Mouse (Mus musculus): ENCODE measurements around the gene Disc1. TPM values are rescaled to one million over a fixed set of nuclear protein-coding genes. Genes with fewer than 3 reads are reported as not detected.
A peak's percentile ranks its signal among the peaks of the same experiment; 100 is the strongest.

Gene Disc1
- polyA plus RNA-seq, 1 experiment from 2014 or later, result 1.8 TPM

- Histone ChIP-seq H3K9me3 (0 out of 2 replicates have a peak, but pooled peaks cover 9% of the 10 kb centered on the region), H3K27me3 (replicated peaks) (no peaks in the 10 kb centered on the region), H3K4me1 (no peaks in the 10 kb centered on the region), H3K9ac (no peak overlapping the region), H3K4me3 (no peak overlapping the region), H3K4me2 (replicated peaks) (no peak overlapping the region), H3K36me3 (no peaks in the 10 kb centered on the region), H3K27ac (no peak overlapping the region)
- ATAC-seq (ENCODE audit: low FRiP score, low read depth), result no peak
- WGBS, result 81% methylated on average over 7 of the region's 7 CpGs
Measured at GRCm38 (mm10) chr8:125270292-125270691, 216.3 kb downstream of the Disc1 start.

- 74% methylated on average over 5 of the region's 5 CpGs for WGBS
- Histone ChIP-seq H3K9me3 (0 out of 2 replicates have a peak, but pooled peaks cover 9% of the 10 kb centered on the region), H3K36me3 (no peaks in the 10 kb centered on the region), H3K27ac (no peak overlapping the region), H3K4me1 (no peaks in the 10 kb centered on the region), H3K27me3 (replicated peaks) (no peaks in the 10 kb centered on the region), H3K4me2 (replicated peaks) (no peak overlapping the region), H3K4me3 (no peak overlapping the region), H3K9ac (no peak overlapping the region)
- ATAC-seq (ENCODE audit: low FRiP score, low read depth), result no peak
Measured at GRCm38 (mm10) chr8:125271357-125271756, 217.4 kb downstream of the Disc1 start.

- no peaks in the 10 kb centered on the region for H3K36me3 ChIP-seq
- no peak for ATAC-seq (ENCODE audit: low FRiP score, low read depth)
- no peak overlapping the region for H3K4me3 ChIP-seq
- H3K9me3 ChIP-seq, result 0 out of 2 replicates have a peak, but pooled peaks cover 9% of the 10 kb centered on the region
- no peaks in the 10 kb centered on the region for H3K27me3 ChIP-seq (replicated peaks)
- H3K27ac ChIP-seq, result no peak overlapping the region
- WGBS, result 76% methylated on average over 13 of the region's 13 CpGs
- no peak overlapping the region for H3K9ac ChIP-seq
- peaks cover 5% of the 10 kb centered on the region; the same call in 1 of the 2 replicates for H3K4me1 ChIP-seq
- H3K4me2 ChIP-seq (replicated peaks), result no peak overlapping the region
Measured at GRCm38 (mm10) chr8:125272089-125272866, 218.3 kb downstream of the Disc1 start.

GRCm38 (mm10) chr8:125277071-125277682 lies 223.2 kb downstream of the Disc1 start:
- no peak overlapping the region for H3K4me3 ChIP-seq
- H3K4me2 ChIP-seq (replicated peaks), result 0 out of 2 replicates have a peak overlapping the region, but pooled peaks have one; percentile 8
- H3K36me3 ChIP-seq, result no peaks in the 10 kb centered on the region
- H3K27me3 ChIP-seq (replicated peaks), result no peaks in the 10 kb centered on the region; the same call in 1 of the 2 replicates
- 7% methylated on average over 11 of the region's 11 CpGs for WGBS
- no peak overlapping the region for H3K9ac ChIP-seq
- H3K27ac ChIP-seq, result no peak overlapping the region
- peaks cover 11% of the 10 kb centered on the region; the same call in 1 of the 2 replicates for H3K4me1 ChIP-seq
- ATAC-seq (ENCODE audit: low FRiP score, low read depth), result no peak
- H3K9me3 ChIP-seq, result 0 out of 2 replicates have a peak, but pooled peaks cover 9% of the 10 kb centered on the region

- Histone ChIP-seq H3K27me3 (replicated peaks) (no peaks in the 10 kb centered on the region; the same call in 1 of the 2 replicates), H3K36me3 (no peaks in the 10 kb centered on the region), H3K9me3 (0 out of 2 replicates have a peak, but pooled peaks cover 9% of the 10 kb centered on the region), H3K4me3 (no peak overlapping the region), H3K4me2 (replicated peaks) (no peak overlapping the region), H3K27ac (no peak overlapping the region), H3K4me1 (peaks cover 11% of the 10 kb centered on the region; the same call in 1 of the 2 replicates), H3K9ac (no peak overlapping the region)
- ATAC-seq (ENCODE audit: low FRiP score, low read depth), result no peak
- 85% methylated on average over 2 of the region's 2 CpGs for WGBS
Measured at GRCm38 (mm10) chr8:125279156-125279555, 225.2 kb downstream of the Disc1 start.

GRCm38 (mm10) chr8:125279892-125280291 lies 225.9 kb downstream of the Disc1 start:
- H3K4me1 ChIP-seq, result peaks cover 11% of the 10 kb centered on the region
- WGBS, result 66% methylated on average over 4 of the region's 4 CpGs
- no peaks in the 10 kb centered on the region for H3K36me3 ChIP-seq
- 0 out of 2 replicates have a peak, but pooled peaks cover 3% of the 10 kb centered on the region for H3K9me3 ChIP-seq
- H3K27me3 ChIP-seq (replicated peaks), result no peaks in the 10 kb centered on the region; the same call in 1 of the 2 replicates
- H3K4me3 ChIP-seq, result no peak overlapping the region
- H3K9ac ChIP-seq, result no peak overlapping the region
- no peak overlapping the region for H3K27ac ChIP-seq
- no peak overlapping the region for H3K4me2 ChIP-seq (replicated peaks)
- ATAC-seq (ENCODE audit: low FRiP score, low read depth), result no peak

DNA sequence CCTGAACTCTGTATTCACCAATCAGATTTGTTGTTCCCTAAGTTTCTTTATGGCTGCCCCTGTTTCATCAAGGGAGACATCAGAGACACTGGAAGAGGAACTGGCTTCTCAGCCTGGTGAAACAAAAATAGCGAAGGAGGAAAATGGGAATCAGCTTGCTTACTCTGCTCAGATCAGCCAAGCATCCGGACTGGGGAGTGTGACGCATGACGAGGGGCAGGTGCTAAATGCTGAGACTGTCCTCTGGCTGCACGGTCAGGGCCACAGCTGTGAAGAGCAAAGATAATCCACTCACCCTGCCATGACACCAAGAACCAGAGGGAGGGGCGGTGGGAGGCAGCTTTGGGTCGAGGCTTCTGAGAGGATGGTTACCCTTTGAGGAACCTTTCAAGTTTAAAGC lies 228.5 kb downstream of the Disc1 start:
- Histone ChIP-seq H3K9me3 (no peaks in the 10 kb centered on the region), H3K9ac (no peak overlapping the region), H3K4me1 (peaks cover 4% of the 10 kb centered on the region), H3K27me3 (replicated peaks) (no peaks in the 10 kb centered on the region; the same call in 1 of the 2 replicates), H3K36me3 (no peaks in the 10 kb centered on the region), H3K27ac (no peak overlapping the region), H3K4me3 (no peak overlapping the region), H3K4me2 (replicated peaks) (no peak overlapping the region)
- no peak for ATAC-seq (ENCODE audit: low FRiP score, low read depth)
- WGBS, result 48% methylated on average over 7 of the region's 7 CpGs

GRCm38 (mm10) chr8:125283542-125283941 lies 229.5 kb downstream of the Disc1 start:
- no peak overlapping the region for H3K27ac ChIP-seq
- no peak for ATAC-seq (ENCODE audit: low FRiP score, low read depth)
- H3K4me1 ChIP-seq, result no peaks in the 10 kb centered on the region; the same call in none of the 2 replicates
- H3K36me3 ChIP-seq, result no peaks in the 10 kb centered on the region
- H3K27me3 ChIP-seq (replicated peaks), result no peaks in the 10 kb centered on the region; the same call in 1 of the 2 replicates
- WGBS, result 66% methylated on average over 6 of the region's 6 CpGs
- no peak overlapping the region for H3K4me3 ChIP-seq
- no peak overlapping the region for H3K9ac ChIP-seq
- H3K4me2 ChIP-seq (replicated peaks), result no peak overlapping the region
- no peaks in the 10 kb centered on the region for H3K9me3 ChIP-seq

GRCm38 (mm10) chr8:125284875-125285274 lies 230.9 kb downstream of the Disc1 start:
- no peaks in the 10 kb centered on the region for H3K9me3 ChIP-seq
- WGBS, result 78% methylated on average over 4 of the region's 4 CpGs
- no peak overlapping the region for H3K4me2 ChIP-seq (replicated peaks)
- no peak overlapping the region for H3K27ac ChIP-seq
- no peak overlapping the region for H3K9ac ChIP-seq
- H3K4me1 ChIP-seq, result no peaks in the 10 kb centered on the region; the same call in none of the 2 replicates
- no peak for ATAC-seq (ENCODE audit: low FRiP score, low read depth)
- no peaks in the 10 kb centered on the region for H3K36me3 ChIP-seq
- no peak overlapping the region for H3K4me3 ChIP-seq
- no peaks in the 10 kb centered on the region for H3K27me3 ChIP-seq (replicated peaks)

GRCm38 (mm10) chr8:125285391-125285790 lies 231.4 kb downstream of the Disc1 start:
- no peak overlapping the region for H3K27ac ChIP-seq
- WGBS, result 63% methylated on average over 8 of the region's 8 CpGs

DNA sequence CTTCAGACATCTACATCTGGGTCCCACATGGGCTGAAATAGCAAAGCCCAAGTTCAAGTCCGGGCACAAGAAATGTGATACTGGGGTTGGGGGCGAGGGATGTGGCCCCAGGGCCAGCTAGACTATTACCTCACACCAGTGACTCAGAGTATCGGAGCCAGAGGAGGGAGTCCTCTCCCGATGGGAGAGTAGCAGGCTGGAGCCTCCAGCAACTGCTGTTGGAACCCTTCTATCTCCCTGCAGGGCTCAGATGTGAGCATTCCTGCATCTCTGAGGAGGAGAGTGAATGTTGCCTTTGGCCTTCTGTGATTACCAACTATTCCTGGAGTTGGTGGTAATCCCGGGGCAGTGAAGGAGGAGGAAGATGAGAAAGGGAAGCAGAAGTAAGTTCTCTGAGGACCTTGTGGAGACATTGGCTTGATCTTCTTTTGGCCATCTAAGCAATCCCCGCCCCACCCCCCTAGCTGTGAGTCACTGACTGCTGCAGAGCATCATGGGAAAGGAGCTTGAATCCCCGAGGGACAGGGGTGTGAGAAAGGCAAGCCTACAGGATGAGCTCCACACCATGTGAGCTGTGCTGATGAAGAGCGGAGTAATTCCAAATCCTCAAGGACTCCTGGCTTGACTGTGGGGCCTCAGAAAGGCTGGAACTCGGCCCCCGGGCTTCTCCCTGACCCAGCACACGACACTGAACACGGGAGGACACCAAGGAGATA lies 232.1 kb downstream of the Disc1 start:
- H3K4me3 ChIP-seq, result no peak overlapping the region
- WGBS, result 75% methylated on average over 12 of the region's 12 CpGs
- H3K4me2 ChIP-seq (replicated peaks), result no peak overlapping the region
- H3K36me3 ChIP-seq, result no peaks in the 10 kb centered on the region
- H3K27ac ChIP-seq, result no peak overlapping the region
- no peak for ATAC-seq (ENCODE audit: low FRiP score, low read depth)
- no peaks in the 10 kb centered on the region; the same call in none of the 2 replicates for H3K4me1 ChIP-seq
- no peaks in the 10 kb centered on the region for H3K27me3 ChIP-seq (replicated peaks)
- H3K9ac ChIP-seq, result no peak overlapping the region
- H3K9me3 ChIP-seq, result peaks cover 4% of the 10 kb centered on the region; the same call in 1 of the 2 replicates

More at GRCm38 (mm10) chr8:125285391-125285790, 231.4 kb downstream of the Disc1 start:
- H3K27me3 ChIP-seq (replicated peaks), result no peaks in the 10 kb centered on the region
- no peak for ATAC-seq (ENCODE audit: low FRiP score, low read depth)
- H3K4me3 ChIP-seq, result no peak overlapping the region
- H3K9me3 ChIP-seq, result peaks cover 3% of the 10 kb centered on the region; the same call in 1 of the 2 replicates
- no peaks in the 10 kb centered on the region; the same call in none of the 2 replicates for H3K4me1 ChIP-seq
- no peak overlapping the region for H3K9ac ChIP-seq
- no peaks in the 10 kb centered on the region for H3K36me3 ChIP-seq
- H3K4me2 ChIP-seq (replicated peaks), result no peak overlapping the region

Data from neural tube, embryonic 12.5 days (tissue).